Mouse (Mus musculus): ENCODE results near the gene Ano10.

- no peak for TF ChIP-seq POLR2A (IDR thresholded peaks at IDR 0.05; ENCODE audit: borderline replicate concordance, control insufficient read depth, low read depth, low read length)
- TF ChIP-seq CTCF (IDR thresholded peaks at IDR 0.05; ENCODE audit: control insufficient read depth, insufficient read depth, low read length), result no peak
These were observed 45.7 kb upstream of the Ano10 start for GRCm38 (mm10) chr9:122339972-122340371.

Data from bone marrow, adult 2 months (tissue).